Mouse (Mus musculus): ENCODE measurements around the gene Trak1.

The Trak1 gene

DNA sequence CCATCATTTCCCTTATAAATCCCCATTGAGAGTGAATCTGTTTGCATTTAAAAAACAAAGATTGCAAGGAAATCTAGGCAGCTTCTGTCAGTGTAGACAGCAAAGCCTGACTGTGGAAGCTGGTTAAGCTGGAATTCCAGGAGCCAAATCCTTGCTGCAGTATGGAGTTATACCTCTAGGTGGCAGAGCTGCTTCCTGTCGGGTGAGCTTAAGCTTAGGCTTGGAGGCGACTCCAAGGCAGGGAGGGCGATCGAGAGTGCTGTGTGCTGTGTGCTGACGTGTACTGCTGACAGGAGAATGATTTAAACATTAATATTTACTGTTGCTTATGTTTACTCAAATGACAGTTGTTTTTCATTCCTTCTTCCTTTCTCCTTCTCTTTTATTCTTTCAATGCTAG is 95.1 kb downstream of the Trak1 start:
- peak; percentile 26 for DNase-seq (ENCODE audit: extremely low read depth, low read depth)

DNA sequence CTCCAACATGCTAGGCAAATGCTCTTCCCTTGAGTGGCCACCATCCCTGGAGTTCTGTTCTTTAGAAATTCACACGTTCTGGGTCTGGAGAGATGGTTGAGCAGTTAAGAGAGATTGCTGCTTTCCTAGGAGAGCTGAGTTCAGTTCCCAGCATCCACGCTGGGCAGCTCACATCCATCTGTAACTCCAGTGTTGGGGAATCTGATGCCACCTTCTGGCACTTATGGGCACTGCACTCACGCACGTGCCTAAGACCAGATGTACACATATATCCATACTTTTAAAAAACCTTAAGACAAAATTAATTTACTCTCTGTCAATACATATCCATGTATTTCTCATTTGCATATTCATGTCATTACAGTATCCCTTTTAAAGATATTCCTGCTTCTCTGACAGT is 95.8 kb downstream of the Trak1 start:
- DNase-seq (ENCODE audit: extremely low read depth, low read depth) = peak; percentile 11

DNA sequence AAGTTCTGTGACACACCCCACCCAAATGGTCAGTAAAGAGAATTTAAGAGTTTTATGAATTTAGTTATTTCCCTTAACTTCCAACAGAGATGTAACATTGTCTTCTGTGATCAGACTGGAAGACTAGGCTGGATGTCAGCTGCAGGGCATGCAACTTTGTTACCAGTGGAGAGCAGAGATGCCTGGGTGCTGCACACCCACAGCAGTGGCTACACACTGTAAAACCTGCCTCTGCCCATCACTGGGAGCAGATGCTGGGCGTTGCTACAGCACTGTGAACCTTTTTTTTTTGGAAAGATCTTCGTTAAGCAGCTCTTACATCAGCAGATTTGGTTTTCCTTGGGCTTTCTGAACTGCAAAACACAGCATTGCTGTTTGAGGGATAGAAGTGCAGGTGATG is 97.6 kb downstream of the Trak1 start:
- DNase-seq (ENCODE audit: extremely low read depth, low read depth) = no peak

DNA sequence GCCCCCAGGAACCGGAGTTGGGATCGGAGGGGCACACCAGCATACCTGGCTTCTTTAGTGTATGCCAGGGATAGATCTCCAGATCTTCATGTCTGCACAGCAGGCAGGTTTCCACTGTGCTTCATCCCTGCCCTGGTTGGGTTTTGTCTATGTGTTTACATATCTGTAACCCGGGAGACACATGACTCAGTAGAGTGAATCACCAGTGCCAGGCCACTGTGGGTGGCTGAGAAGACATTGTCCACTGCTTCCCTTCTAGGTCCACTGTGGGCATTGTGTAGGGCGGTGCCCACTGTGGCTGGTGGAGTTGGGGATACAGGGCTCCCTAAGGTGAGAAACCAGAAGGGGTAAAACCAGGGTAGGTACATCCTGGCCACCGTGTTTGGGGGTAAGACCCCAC is 98.5 kb downstream of the Trak1 start:
- DNase-seq (ENCODE audit: extremely low read depth, low read depth) = no peak

DNA sequence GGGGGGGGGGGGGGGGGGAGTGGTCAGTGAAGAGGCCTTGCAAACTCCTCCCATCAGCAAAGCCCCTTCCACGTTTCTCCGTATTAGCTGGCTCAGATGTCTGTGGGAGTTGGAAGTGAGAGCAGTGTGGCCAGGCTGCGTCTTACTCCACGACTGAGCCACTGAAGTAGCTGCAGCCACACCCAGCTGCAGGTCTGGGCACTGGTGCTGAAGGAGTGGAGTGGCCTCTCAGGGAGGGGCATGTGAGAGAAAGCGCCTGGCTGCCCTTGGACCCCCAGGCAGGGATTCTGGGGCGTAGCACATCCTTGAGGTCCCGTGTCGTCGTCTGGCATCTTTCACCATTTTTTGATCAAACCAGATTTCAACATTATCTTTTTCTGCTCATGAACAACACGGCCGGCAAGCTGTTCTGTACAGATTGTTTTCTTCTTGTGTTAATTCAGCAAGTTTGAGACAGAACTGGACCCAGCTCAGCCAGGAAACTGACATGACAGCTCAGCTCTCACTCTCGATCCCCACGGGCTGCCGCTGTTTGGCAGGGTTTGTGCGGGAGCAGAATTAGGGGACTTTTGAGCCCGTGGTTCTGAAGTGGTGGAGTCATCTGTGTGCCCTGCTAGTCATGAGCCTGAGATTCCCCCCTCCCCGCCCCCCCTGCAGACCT is 100.9 kb downstream of the Trak1 start:
- no peak for DNase-seq (ENCODE audit: extremely low read depth, low read depth)

DNA sequence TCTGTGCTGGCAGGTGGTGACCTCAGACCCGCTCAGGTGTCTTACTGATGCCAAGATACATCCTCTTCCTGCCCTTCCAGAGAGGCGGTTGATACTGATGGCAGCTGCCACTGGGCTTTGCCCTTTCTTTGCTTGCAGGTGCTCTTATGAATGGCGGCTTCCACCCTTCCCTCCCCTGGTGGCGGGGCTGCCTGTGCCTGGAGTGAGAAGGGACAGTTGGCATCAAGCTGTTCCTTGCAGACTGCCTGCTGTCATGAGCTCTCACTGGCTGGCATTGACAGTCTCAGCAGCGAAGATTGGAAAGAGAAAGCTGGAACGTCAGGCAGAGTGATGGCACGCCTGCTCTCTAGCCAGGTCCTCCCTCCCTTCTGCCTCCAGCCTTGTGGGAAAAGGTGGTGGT is 101.5 kb downstream of the Trak1 start:
- DNase-seq (ENCODE audit: extremely low read depth, low read depth) = no peak

DNA sequence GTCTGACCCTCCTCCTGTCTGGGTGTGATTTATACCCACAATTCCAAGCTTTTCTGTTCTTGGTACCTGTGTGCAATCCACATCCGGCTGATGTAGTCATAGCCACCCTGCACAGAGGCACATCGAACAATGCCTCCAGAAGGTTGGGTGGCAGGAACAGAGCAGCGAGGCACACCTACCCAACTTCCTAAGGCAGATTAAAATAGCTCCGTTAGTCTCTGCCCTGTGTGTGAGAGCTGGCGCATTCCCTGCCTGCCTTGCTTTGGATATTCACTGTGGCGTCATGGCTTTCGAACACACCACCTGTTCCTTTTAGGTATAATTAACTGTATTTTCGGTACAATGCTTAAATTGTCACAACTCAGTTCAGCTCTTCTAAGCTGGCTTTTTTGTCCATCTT is 103.3 kb downstream of the Trak1 start:
- DNase-seq (ENCODE audit: extremely low read depth, low read depth) = no peak

DNA sequence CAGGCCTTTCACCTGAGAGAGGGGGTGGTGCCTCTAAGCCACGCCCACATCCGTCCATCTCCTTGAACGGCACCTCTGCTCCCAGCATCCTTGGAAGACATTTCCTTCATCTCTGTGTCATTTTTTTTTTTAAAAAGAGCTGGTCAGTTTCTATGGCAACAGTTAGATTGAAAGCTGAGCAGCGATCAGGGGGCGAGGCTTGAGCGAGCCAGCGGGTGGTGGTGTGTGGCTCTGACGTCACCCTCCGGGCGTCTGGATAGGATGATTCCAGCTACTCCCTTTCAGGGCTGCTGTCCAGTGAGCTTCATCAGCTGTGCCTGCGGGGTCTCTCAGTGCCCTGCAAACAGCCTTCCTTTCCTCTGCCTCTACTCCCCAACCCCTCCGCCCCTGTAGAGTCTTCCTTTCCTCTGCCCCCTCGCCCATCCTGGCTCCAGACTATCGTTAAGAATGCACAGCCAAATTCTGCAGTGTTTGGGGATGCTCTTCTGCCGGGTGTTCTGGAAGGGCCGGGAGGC is 105.9 kb downstream of the Trak1 start:
- DNase-seq (ENCODE audit: extremely low read depth, low read depth) = no peak

DNA sequence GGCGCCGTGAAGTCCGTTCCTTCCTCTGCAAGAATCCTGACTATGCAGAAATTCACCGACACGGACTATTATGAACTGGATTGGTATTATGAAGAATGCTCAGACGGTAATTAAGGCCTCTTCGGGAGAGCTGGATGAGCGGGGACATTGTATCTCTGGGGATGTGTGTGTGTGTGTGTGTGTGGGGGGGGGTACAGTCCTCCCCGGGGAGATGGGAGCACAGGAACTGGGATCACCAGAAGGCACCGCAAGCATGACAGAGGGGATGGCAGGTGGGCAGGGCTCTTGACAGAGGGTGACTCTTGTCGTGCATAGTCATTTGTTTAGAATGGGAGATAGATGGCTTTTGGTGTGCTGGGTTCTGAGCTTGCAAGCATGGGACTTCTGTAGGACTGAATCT is 106.4 kb downstream of the Trak1 start:
- DNase-seq (ENCODE audit: extremely low read depth, low read depth) = no peak

DNA sequence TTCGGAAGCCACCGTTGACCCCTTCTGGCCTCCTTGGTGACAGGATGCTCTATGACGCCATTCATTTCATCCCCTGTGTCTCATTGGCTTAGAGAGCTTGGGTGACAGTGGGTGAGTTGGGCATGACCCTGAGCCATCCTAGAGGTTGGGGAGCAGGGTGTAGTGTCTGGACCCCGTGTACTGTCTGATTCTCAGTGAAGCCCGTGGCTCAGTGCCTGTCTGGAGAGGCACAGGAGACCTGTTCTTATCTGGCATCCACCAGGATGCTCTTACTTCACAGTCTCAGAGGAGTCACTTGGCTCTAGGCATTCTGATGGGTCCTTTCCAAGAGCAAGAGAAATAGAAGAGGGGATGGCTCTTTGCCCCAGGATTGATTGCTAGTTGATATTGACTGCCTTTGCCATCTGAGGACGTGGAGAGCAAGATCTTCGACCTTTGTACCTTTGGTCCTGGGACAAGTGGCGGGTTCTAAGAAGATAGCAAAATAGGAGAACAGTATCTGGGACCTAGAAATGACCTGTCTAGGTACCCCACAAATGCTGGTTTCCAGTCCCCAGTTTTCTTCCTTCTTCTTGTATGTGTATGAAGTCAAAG is 107.9 kb downstream of the Trak1 start:
- no peak for DNase-seq (ENCODE audit: extremely low read depth, low read depth)

DNA sequence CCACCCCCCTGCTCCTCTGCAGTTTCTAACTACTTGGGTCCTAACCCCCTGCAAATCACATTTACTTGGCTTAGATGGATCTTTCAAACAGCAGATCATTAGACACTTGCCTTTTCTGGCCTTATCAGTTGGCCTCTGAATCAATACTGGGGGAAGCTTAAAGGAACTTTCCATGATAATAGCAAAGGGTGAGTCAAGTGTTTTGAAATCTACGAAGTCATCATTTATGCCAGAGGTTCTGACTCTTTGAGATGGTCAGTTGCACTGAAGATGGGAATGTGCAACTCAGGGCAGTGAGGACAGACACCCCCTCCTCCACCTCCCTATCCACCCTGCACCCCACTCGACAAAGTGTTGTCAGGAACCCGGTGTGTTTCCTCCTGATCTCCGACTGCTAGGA is 108.5 kb downstream of the Trak1 start:
- DNase-seq (ENCODE audit: extremely low read depth, low read depth) = no peak

DNA sequence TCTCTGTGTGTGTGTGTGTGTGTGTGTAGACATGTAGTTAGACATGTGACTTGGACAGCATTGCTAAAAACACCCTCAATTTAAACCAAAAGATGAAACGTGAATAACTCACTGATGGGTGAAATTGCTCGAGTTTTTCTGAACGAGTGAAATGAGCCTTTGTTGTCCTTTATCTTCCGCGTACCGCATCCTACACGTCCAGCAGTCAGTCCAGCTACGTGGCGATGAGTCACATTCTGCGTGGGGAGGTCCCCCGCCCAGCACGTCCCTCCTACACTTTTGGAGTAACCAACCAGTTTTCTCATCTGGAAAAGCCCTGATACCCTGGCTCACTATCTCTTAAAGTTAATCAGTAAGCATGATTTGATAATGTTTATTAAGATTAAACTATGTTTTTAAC is 116.9 kb downstream of the Trak1 start:
- no peak for DNase-seq (ENCODE audit: extremely low read depth, low read depth)

DNA sequence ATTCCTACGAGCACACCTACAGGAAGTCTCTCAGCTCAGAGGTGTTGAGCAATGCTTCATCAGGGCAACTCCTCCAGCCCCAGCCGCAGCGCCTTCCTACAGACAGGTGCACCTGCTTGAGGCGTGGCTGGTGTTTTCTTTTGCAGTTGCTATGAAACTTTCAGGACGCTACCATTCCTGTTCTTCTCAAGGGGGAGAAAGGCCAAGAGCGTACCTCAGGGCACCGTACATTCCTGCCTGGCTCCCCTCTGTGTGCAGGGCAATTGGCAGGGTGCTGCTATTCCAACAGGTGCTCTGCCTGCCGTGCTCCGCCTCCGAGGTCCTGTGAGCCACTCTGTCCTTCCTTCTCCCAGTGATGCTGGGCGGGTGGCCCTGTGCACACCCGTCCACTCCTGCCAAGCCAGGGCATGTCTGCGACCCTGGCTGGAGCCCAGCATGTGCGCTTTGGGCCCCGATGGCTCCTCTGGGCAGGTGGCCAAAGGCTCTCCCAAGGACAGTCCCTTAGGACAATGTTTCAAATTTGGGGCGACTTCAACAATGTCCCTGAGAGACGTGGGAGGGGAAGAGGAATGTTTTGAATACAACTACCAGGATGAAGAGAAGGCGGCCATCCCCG is 118.4 kb downstream of the Trak1 start:
- no peak for DNase-seq (ENCODE audit: extremely low read depth, low read depth)

DNA sequence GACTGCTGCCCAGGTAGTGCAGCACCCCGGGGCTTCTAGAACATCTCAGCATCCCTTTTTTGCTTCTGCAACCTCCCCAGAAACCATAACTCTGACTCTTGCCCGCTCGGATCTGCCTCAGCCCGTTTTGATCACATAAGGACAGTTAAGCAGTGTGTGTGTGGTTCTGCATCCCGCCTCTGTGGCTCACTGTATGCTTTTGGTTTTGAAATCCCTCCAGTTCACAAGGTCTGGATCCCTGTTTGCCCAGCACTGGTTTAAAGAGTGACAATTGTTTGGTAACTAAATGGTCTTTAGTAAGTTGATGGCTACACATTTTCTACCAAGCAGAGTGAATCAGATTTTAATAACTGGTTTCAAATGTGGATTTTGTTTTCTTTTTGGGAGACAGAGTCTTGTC is 119.2 kb downstream of the Trak1 start:
- DNase-seq (ENCODE audit: extremely low read depth, low read depth) = no peak

DNA sequence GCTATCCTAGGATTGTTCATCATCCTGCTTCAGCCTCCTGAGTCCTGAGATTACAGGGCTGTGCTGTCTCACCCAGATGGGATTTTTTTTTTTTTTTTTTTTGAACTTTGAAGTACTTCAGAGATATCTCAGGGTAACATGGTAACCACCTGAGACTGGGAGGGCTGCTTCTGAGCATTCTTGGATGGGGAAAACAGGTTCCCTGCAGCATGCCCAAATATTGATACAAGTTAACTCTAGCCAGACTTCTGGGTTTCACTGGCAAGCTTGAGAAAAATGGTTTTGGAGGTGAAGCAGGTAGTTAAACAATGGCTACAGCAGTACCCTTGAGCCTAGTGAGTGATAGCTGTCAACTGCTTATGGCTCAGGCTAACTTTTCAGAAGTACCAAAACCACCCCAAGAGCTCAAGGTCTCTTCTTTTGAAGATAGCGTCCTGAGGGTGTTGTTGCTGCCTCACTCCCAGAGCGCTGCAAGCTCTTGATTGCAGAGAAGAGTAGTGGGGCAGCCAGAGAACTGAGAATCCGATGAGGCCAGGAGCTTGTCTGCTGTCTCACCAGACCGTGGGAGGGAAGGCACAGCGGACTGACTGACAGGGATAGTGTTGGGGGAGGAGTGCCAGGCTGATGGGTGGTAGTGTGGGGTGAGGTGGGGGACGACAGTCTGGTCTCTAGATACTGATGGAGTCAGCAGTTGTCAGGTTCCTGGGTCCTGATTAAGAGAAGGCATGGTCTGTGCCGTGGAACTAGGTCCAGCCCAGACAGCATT is 119.8 kb downstream of the Trak1 start:
- DNase-seq (ENCODE audit: extremely low read depth, low read depth) = no peak

DNA sequence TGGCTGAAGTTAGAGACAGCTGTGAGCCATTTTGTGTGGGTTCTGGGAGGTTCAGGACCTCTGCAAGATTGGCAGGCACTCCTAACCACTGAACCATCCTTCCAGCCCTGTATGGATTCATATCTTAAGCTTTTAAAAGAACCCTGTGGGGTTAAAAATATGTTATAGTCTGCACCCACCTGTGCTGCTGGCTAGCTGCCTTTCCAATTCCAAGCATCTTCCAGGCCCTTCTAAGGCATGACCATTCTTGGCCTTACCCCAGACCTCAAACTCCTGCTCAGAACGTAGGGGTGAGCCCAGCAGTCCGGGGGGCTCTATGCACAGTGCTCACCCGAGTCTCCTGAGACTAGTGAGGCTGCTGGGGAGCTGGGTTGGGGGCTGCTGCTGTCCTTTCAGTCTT is 121.7 kb downstream of the Trak1 start:
- DNase-seq (ENCODE audit: extremely low read depth, low read depth) = no peak

DNA sequence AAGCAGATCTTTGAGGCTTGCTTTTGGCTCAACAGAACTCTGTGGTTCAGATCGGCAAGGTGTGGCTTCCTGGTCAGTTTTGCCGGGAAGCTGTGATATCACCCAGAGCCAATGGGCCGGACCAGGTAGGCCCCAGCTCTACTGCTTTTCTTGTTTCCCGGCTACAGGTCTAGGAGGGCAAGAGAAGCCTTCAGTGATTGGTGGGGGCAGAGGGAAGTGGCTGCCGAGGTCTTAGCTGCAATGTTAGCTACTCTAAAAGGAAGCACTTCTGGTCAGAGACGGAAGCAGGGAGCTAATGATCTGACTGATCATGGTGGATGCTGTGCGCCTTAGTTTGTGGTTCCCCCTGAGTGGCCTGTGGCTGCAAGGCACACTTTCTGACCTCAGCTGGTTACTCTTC is 122.3 kb downstream of the Trak1 start:
- DNase-seq (ENCODE audit: extremely low read depth, low read depth) = no peak

DNA sequence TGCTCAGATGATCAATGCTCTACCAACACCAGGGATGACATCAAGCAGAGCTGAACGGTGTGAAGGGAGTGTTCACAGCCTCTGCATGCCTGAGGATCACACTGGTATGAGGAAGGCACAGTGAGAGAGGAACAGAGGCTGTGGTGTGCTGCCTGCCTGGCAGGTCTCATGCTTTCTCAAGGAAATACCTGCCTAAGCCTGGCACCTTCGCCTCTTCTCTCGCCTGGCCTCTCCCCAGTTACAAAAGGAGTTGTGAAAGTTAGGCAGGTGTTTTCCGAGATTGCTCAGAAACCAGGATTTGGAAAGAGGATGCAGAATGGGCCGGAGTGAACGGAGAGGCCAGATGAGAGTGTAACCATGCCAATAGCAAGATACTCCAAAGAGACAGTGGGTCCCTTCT is 123.5 kb downstream of the Trak1 start:
- no peak for DNase-seq (ENCODE audit: extremely low read depth, low read depth)

DNA sequence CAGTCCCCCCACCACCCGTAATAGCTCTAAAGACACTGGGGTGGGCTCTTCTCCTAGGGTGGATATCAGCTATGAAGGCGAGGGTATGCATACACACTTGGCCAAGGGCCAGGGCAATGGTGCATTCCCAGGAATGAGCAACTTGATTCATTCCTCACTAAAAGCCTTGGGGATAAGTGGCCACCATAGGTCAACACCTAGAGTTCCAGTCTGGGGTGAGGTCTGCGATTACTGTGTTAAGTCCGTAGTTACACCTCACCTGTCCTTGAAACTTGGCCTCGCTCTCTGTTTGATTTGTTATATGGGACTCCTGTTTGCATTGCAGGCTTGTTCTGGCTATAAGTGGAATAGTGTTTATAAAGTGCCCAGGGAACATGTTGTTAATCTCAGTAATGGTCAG is 125.1 kb downstream of the Trak1 start:
- no peak for DNase-seq (ENCODE audit: extremely low read depth, low read depth)

DNA sequence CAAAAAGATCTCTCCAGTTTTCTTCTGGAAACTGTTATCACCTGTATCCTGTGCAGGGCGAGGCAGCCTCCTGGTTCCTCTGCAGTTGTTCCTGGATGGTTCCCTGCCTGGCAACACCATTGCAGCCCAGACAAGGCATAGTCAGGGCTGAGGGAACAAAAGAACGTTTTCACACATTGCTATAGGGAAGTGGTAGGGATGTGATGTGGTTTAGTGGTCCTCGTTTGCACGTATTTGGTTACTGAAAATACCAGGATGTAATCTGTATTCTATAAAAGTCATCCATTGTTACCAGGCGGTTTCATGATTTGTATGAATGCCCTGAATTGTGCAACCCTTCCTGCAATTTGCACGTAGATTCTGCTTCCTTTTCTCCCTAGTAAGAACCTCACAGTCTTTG is 126.3 kb downstream of the Trak1 start:
- DNase-seq (ENCODE audit: extremely low read depth, low read depth) = no peak

DNA sequence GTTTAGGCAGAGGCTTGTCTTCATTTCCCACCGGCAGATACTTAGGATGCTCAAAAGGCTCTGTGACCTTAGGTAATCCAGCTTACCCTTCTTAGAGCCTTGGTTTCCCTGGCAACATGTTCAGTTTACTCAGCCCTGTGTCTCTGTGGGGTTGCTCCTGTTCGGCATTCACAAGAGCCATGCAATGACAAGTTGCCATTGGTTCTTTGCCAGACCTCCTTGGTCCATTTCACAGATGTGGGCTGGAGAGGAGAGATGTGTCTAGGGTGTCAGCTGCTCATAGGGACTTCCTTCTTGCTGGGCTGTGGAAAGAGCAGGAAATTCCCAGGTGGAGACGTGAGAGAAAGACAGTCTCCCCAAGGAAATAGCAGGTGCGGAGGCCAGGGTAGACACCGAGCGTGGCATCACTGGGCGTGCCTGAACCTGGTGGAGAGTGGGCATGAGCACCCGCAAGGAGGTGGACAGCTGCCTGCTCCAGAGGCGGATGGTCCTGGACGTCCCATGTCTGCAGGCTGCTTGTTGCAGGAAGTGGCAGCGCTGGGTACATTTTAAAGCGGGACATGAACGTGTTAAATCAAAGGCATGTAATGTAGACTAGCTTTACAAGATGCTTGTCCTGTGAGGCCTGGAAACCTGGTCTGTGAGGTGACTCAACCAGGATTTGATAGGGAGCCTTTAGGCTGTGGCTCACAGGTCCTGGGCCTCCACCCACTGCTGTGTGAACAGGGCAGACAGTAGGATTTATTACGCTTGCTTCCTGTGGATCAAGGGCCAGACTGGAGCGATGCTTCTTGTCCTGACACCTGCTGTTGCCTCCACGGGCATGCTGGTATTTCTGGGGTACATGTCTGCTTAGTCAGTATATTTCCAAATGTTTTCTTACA is 127.2 kb downstream of the Trak1 start:
- no peak for DNase-seq (ENCODE audit: extremely low read depth, low read depth)
